Mouse (Mus musculus) megakaryocyte, embryonic 14.5 days (primary cell): ENCODE data around the gene Scgb1b29. TPM values are rescaled to one million over a fixed set of nuclear protein-coding genes. Genes with fewer than 3 reads are reported as not detected.
"Not testable (repeated sequence)": the region's sequence is repeated elsewhere in the genome, so short reads cannot be mapped to it uniquely, and the experiment has no call there.

ENCODE experiments used
- H3K27me3 ChIP-seq: replicated peaks from 2 replicates; pipeline ENCODE3; 2012; ENCODE audit warnings: inconsistent platforms
- H3K36me3 ChIP-seq: replicated peaks from 2 replicates; pipeline ENCODE3; 2012; ENCODE audit warnings: low read length, inconsistent platforms, mixed read lengths
- H3K4me1 ChIP-seq: 2 replicates; pipeline ENCODE4 v1.6.1; 2012; ENCODE audit warnings: inconsistent platforms
- H3K4me3 ChIP-seq: replicated peaks from 2 replicates; pipeline ENCODE3; 2012; ENCODE audit warnings: moderate library complexity, mild to moderate bottlenecking, inconsistent platforms
- H3K9me3 ChIP-seq: 2 replicates; pipeline ENCODE4 v1.6.1; 2012; ENCODE audit warnings: inconsistent platforms
- polyA plus RNA-seq: library from polyadenylated mRNA; stranded (reverse); fragments of >175 nt; gene quantifications from 2 replicates; pipeline ENCODE4 v1.2.3, GENCODE M21; 2012; ENCODE audit warnings: low replicate concordance; ENCODE audit not compliant: insufficient read depth

Gene Scgb1b29
- not detected in 2 replicates for polyA plus RNA-seq

- not testable (repeated sequence) for H3K4me1 ChIP-seq, H3K4me3 ChIP-seq, H3K27me3 ChIP-seq, H3K36me3 ChIP-seq, H3K9me3 ChIP-seq
Observed at GRCm38 (mm10) chr7:32441241-32441640, at the start of gene Scgb1b29. Gene Scgb1b29, plus strand, starts transcription at chr7:32441541.

- H3K4me1 ChIP-seq, H3K27me3 ChIP-seq, H3K4me3 ChIP-seq, H3K36me3 ChIP-seq, H3K9me3 ChIP-seq: not testable (repeated sequence)
Observed at GRCm38 (mm10) chr7:32428636-32429035, 12.7 kb upstream of the Scgb1b29 start.

Other genes starting within 250 kb of the Scgb1b29 start
- not detected in 2 replicates for gene Scgb2b11, start 230.4 kb upstream of the Scgb1b29 start, polyA plus RNA-seq
- gene Scgb1b11, start 218.7 kb upstream of the Scgb1b29 start, polyA plus RNA-seq, result not detected in 2 replicates
- not detected in 2 replicates for gene Scgb2b12, start 114.3 kb upstream of the Scgb1b29 start, polyA plus RNA-seq
- gene Scgb1b12, start 107.4 kb upstream of the Scgb1b29 start, polyA plus RNA-seq, result not detected in 2 replicates